Mouse (Mus musculus): Measurements from ENCODE around the gene Vmn1r58. TPM values are rescaled to one million over a fixed set of nuclear protein-coding genes. Genes with fewer than 3 reads are reported as not detected.
"Not testable (repeated sequence)": the region's sequence is repeated elsewhere in the genome, so short reads cannot be mapped to it uniquely, and the experiment has no call there.

Gene Vmn1r58
- total RNA-seq (2017) = not detected in 2 replicates

DNA sequence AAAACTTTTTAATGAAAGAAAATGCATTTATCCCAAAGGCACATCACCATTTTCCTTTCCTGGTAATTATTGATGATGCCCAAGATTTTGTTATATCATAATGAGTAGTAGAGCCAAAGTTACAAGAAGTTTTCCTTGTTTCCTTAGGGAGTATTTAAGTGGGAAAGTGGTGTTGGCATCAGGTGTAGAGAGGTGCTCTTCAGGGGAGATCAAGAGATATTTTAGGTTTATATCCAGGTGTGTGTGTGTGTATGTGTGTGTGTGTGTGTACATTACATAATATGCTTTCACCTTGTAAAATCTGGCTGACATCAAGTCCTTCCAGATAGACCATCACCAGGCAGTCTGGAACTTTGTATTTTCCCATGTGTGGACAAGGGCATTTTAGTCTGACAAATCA is at the start of gene Vmn1r58:
Gene Vmn1r58 (minus strand): TSS at position 101 of the 400 bp plus-strand sequence.
- ATAC-seq (replicated peaks in 1 of 2; ENCODE audit: insufficient read depth in 1 of 2, low FRiP score in 2 of 2, low TSS enrichment in 1 of 2, low read depth in 1 of 2, poor library complexity in 2 of 2, severe bottlenecking in 2 of 2) = not testable (repeated sequence)

DNA sequence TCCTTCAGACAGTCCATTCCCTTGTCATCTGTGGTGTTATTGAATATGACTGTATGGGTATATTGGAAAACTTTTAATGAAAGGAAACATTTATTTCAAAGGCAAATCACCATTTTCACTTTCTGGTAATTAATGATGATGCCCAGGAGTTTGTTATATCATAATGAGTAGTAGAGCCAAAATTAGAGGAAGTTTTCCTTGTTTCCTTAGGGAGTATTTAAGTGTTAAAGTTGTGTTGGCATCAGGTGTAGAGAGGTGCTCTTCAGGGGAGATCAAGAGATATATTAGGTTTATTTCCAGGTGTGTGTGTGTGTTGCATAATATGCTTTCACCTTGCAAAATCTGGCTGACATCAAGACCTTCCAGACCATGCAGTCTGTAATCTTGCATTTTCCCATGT is 43.5 kb upstream of the Vmn1r58 start, which contains the start of gene Vmn1r59:
Gene Vmn1r59 (minus strand): TSS at position 101 of the 400 bp plus-strand sequence.
- no peak for ATAC-seq (replicated peaks in 1 of 2; ENCODE audit: insufficient read depth in 1 of 2, low FRiP score in 2 of 2, low TSS enrichment in 1 of 2, low read depth in 1 of 2, poor library complexity in 2 of 2, severe bottlenecking in 2 of 2)

DNA sequence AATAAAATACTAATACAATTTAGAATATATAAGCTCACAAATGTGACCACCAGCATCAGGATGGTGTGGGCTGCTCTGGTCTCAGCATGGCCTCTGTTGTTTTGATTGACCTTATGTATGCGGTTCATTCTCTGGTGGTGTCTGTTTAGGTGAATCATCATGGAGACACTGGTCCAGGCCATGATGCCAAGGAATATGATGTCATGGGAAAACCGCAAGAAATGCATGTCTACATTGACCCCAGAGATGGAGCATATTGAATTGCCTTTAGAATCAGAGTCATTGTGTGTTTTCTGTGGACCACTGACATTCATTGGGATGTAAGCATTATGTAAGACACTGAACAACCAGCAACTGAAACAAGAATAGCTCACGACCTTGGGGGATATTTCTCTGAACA is 40.8 kb upstream of the Vmn1r58 start:
- ATAC-seq (replicated peaks in 1 of 2; ENCODE audit: insufficient read depth in 1 of 2, low FRiP score in 2 of 2, low TSS enrichment in 1 of 2, low read depth in 1 of 2, poor library complexity in 2 of 2, severe bottlenecking in 2 of 2) = not testable (repeated sequence)

DNA sequence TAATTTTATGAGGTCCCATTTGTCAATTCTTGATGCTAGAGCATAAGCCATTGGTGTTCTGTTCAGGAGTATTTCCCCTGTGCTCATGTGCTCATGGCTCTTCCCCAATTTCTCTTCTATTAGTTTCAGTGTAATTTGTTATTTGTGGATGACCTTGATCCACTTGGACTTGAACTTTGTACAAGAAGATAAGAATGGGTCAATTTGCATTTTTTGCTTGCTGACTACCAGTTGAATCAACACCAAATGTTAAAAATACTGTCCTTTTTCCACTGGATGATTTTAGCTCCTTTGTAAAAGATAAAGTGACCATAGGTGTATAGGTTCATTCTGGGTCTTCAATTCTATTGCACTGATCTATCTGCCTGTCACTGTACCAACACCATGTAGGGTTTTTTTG is 35.4 kb upstream of the Vmn1r58 start:
- ATAC-seq (replicated peaks in 1 of 2; ENCODE audit: insufficient read depth in 1 of 2, low FRiP score in 2 of 2, low TSS enrichment in 1 of 2, low read depth in 1 of 2, poor library complexity in 2 of 2, severe bottlenecking in 2 of 2) = no peak

DNA sequence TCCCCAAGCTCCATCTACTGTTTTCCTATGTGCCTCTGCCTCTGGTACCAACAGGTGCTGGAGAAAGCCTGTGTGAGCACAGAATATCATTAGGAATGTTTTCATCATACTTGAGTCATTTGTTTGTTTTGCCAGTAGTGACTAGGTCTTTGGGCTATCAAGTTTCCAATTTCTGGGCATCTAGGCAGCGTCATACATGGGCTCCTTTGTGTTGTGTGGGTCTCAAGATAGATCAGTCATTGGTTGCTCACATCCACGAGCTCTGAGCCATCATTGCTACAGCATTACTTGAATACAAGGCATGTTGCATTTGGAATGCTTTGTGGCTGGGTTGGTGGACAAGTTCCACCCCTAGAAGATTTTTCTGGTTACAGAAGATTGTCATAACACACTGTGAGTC is 7.0 kb downstream of the Vmn1r58 start:
- no peak for ATAC-seq (replicated peaks in 1 of 2; ENCODE audit: insufficient read depth in 1 of 2, low FRiP score in 2 of 2, low TSS enrichment in 1 of 2, low read depth in 1 of 2, poor library complexity in 2 of 2, severe bottlenecking in 2 of 2)

DNA sequence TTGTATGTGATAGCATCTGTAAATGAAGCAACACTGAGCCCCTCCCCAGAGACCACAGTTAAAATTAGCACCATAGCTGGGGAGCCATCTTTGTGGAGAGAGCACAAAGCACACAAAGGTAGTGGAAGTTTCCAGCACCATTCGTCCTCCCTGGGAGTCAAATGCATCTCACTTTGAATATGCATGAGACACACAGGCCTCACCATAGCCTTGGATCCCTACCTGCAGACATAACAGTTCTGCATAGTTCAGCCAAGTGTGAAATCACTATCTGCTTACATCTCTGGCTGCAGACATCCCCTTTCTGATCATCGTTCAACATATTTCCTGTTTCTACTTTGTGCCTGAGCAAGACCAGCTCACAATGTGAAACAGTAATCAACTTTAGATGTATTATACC is 46.5 kb downstream of the Vmn1r58 start:
- no peak for ATAC-seq (replicated peaks in 1 of 2; ENCODE audit: insufficient read depth in 1 of 2, low FRiP score in 2 of 2, low TSS enrichment in 1 of 2, low read depth in 1 of 2, poor library complexity in 2 of 2, severe bottlenecking in 2 of 2)

DNA sequence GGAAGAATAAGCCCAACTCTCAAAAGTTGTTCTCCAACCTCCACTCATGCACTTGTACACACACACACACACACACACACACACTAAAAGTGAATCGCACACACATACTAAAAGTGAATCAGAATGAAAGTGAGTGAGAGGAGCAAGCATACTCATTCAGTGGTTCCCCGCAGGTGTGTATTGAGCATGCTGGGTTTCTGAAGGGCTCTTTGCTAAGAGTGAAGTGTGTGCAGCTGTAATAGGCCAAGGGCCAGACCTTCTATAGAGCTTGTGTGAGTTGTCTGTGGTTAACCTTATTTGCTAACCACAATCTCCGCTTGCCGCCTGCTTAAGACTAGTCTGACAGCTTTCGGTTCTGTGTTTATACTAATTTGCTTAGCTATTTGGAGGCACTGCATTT is 49.6 kb downstream of the Vmn1r58 start:
- ATAC-seq (replicated peaks in 1 of 2; ENCODE audit: insufficient read depth in 1 of 2, low FRiP score in 2 of 2, low TSS enrichment in 1 of 2, low read depth in 1 of 2, poor library complexity in 2 of 2, severe bottlenecking in 2 of 2) = no peak

Other genes starting within 250 kb of the Vmn1r58 start
- not detected in 2 replicates for gene Vmn1r56, start 216.6 kb downstream of the Vmn1r58 start, total RNA-seq (2017)
- not detected in 2 replicates for gene Vmn1r57, start 194.9 kb downstream of the Vmn1r58 start, total RNA-seq (2017)
- not detected in 2 replicates for gene Gm5065, start 62.9 kb downstream of the Vmn1r58 start, total RNA-seq (2017)
- gene Nlrp2, start 62.4 kb downstream of the Vmn1r58 start, total RNA-seq (2017) = not detected in 2 replicates
- not detected in 2 replicates for gene Vmn1r59, start 43.4 kb upstream of the Vmn1r58 start, total RNA-seq (2017)
- gene Vmn2r28, start 80.6 kb upstream of the Vmn1r58 start, total RNA-seq (2017) = not detected in 2 replicates
- gene Vmn1r60, start 133.9 kb upstream of the Vmn1r58 start, total RNA-seq (2017) = not detected in 2 replicates
- not detected in 2 replicates for gene Vmn1r61, start 199.9 kb upstream of the Vmn1r58 start, total RNA-seq (2017)

Measured in hematopoietic stem cell, adult 5-6 weeks (primary cell).